Mouse (Mus musculus): ENCODE measurements around the gene Cyb5d2. TPM values are rescaled to one million over a fixed set of nuclear protein-coding genes. Genes with fewer than 3 reads are reported as not detected.
A peak's percentile ranks its signal among the peaks of the same experiment; 100 is the strongest.
"Not testable (repeated sequence)": the region's sequence is repeated elsewhere in the genome, so short reads cannot be mapped to it uniquely, and the experiment has no call there.

The Cyb5d2 gene
- polyA plus RNA-seq, 1 experiment from 2014 or later = 6.3 TPM

DNA sequence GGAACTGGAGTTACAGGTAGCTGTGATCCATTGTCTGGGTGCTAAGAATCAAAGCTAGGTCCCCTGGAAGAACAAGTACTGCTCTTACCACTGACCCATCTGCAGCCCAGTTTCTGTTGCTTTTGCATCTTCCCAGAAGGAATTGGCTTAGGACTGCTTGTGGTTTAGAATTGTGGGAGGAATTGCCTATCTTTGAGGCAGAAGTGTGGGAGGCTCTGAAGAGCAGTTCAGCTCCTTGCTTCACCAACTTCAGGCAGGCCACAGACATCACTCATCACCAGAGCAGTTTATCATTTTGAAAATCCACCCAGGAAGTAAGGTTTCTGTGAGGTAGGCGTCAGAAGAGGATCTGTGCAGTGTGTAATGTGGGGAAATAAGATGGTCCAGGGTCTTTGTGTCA, 56.9 kb downstream of the Cyb5d2 start:
- Histone ChIP-seq H3K9me3 (replicated peaks) (no peaks in the 10 kb centered on the region), H3K9ac (no peak overlapping the region), H3K27me3 (replicated peaks) (no peaks in the 10 kb centered on the region), H3K36me3 (peaks cover 48% of the 10 kb centered on the region), H3K4me2 (no peak overlapping the region), H3K4me3 (no peak overlapping the region), H3K27ac (ENCODE audit: poor library complexity, severe bottlenecking) (no peak overlapping the region), H3K4me1 (replicated peaks) (peaks cover 24% of the 10 kb centered on the region)
- no peak for ATAC-seq (ENCODE audit: insufficient number of reproducible peaks, low FRiP score)
- 58% methylated on average over 1 of the region's 1 CpGs for WGBS

DNA sequence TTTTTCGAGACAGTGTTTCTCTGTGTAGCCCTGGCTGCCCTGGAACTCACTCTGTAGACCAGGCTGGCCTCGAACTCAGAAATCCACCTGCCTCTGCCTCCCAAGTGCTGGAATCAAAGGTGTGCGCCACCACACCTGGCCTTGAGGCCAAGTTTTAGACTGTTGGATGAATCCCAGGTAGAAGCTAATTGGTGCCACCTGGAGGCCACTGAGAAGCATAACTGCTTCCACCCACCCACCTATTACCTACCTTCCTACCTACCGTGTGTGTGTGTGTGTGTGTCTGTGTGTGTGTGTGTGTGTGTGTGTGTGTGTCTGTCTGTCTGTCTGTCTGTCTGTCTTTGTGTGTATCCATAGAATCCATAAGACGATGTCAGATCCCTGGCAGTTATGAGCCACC, 58.4 kb downstream of the Cyb5d2 start:
- peaks cover 24% of the 10 kb centered on the region for H3K4me1 ChIP-seq (replicated peaks)
- not testable (repeated sequence) for H3K9ac ChIP-seq; H3K4me3 ChIP-seq; H3K4me2 ChIP-seq; H3K27me3 ChIP-seq (replicated peaks); ATAC-seq (ENCODE audit: insufficient number of reproducible peaks, low FRiP score); H3K9me3 ChIP-seq (replicated peaks)
- WGBS = 94% methylated on average over 5 of the region's 5 CpGs
- peak overlapping the region; percentile 83; the same call in 1 of the 2 replicates for H3K27ac ChIP-seq (ENCODE audit: poor library complexity, severe bottlenecking)
- peaks cover 50% of the 10 kb centered on the region for H3K36me3 ChIP-seq

- WGBS = 9% methylated on average over 1 of the region's 1 CpGs
- ATAC-seq (ENCODE audit: insufficient number of reproducible peaks, low FRiP score) = peak; percentile 81; the same call in 1 of the 2 replicates
- Histone ChIP-seq H3K4me1 (replicated peaks) (peaks cover 24% of the 10 kb centered on the region), H3K9ac (no peak overlapping the region), H3K36me3 (peaks cover 56% of the 10 kb centered on the region), H3K9me3 (replicated peaks) (no peaks in the 10 kb centered on the region), H3K27me3 (replicated peaks) (no peaks in the 10 kb centered on the region), H3K4me3 (no peak overlapping the region), H3K4me2 (no peak overlapping the region), H3K27ac (ENCODE audit: poor library complexity, severe bottlenecking) (peak overlapping the region; percentile 83)
Measured at GRCm38 (mm10) chr11:72736320-72736719, 59.6 kb downstream of the Cyb5d2 start.

DNA sequence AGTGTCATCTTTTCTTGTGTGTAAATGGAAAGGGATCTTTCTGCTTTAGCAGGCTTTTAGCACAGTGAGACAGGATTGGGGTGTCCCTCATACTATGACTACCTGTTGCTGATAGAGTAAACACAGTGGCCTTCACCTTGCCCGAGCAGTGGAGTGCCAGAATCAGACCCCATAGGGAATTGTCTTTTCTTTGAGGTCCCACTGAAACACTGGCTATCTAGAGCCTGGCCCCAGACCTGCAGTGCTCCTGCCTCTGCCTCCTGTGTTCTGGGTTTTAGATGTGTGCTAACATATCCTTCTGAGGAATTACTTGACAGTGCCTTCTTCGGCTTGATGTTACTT, 60.5 kb downstream of the Cyb5d2 start:
- no peak for ATAC-seq (ENCODE audit: insufficient number of reproducible peaks, low FRiP score)
- Histone ChIP-seq H3K4me3 (no peak overlapping the region), H3K27me3 (replicated peaks) (no peaks in the 10 kb centered on the region), H3K9ac (no peak overlapping the region), H3K27ac (ENCODE audit: poor library complexity, severe bottlenecking) (peak overlapping the region; percentile 77), H3K4me2 (no peak overlapping the region), H3K9me3 (replicated peaks) (no peaks in the 10 kb centered on the region), H3K4me1 (replicated peaks) (peaks cover 23% of the 10 kb centered on the region), H3K36me3 (peaks cover 59% of the 10 kb centered on the region)
- WGBS = 79% methylated on average over 2 of the region's 2 CpGs

- H3K27me3 ChIP-seq (replicated peaks) = no peaks in the 10 kb centered on the region
- no peaks in the 10 kb centered on the region for H3K9me3 ChIP-seq (replicated peaks)
- H3K4me3 ChIP-seq = no peak overlapping the region
- peak; percentile 53; the same call in 1 of the 2 replicates for ATAC-seq (ENCODE audit: insufficient number of reproducible peaks, low FRiP score)
- 63% methylated on average over 4 of the region's 4 CpGs for WGBS
- H3K4me2 ChIP-seq = no peak overlapping the region
- peaks cover 19% of the 10 kb centered on the region for H3K4me1 ChIP-seq (replicated peaks)
- no peak overlapping the region for H3K9ac ChIP-seq
- H3K36me3 ChIP-seq = peaks cover 59% of the 10 kb centered on the region
- peak overlapping the region; percentile 77 for H3K27ac ChIP-seq (ENCODE audit: poor library complexity, severe bottlenecking)
Measured at GRCm38 (mm10) chr11:72734840-72735518, 61.0 kb downstream of the Cyb5d2 start.

DNA sequence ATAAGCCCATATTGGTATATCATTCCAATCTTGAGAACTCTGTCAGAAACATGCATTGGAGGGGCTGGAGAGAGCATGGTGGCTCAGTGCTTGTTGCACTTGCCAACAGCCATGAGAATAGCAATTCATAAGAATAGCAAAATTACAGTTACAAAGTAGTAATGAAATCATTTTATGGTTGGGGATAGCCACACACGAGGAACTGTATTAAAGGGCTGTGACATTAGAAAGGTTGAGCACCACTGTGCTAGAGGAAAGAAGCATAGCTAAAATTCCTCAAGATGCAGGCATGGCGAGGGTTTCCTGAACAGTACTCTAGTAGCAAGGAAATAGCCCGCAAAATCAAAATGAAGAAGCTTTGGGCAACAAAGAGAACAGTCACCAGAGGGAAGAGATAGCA, 62.2 kb downstream of the Cyb5d2 start:
- H3K9ac ChIP-seq = no peak overlapping the region
- H3K4me3 ChIP-seq = no peak overlapping the region
- no peak for ATAC-seq (ENCODE audit: insufficient number of reproducible peaks, low FRiP score)
- no peak overlapping the region for H3K27ac ChIP-seq (ENCODE audit: poor library complexity, severe bottlenecking)
- H3K27me3 ChIP-seq (replicated peaks) = no peaks in the 10 kb centered on the region
- no peak overlapping the region for H3K4me2 ChIP-seq
- H3K9me3 ChIP-seq (replicated peaks) = no peaks in the 10 kb centered on the region
- H3K4me1 ChIP-seq (replicated peaks) = peaks cover 19% of the 10 kb centered on the region
- H3K36me3 ChIP-seq = peaks cover 60% of the 10 kb centered on the region
- 80% methylated on average over 3 of the region's 3 CpGs for WGBS

Other genes starting within 250 kb of the Cyb5d2 start
- gene Spns3, start 245.6 kb downstream of the Cyb5d2 start, polyA plus RNA-seq (2016; fragmentation: Nextera tagmentation; extraction: Ambion mirVana) = 0.10 and 0.19 TPM in 2 replicates
- 68.5 and 71.0 TPM in 2 replicates for gene Ube2g1, start 188.9 kb downstream of the Cyb5d2 start, polyA plus RNA-seq (2016; fragmentation: Nextera tagmentation; extraction: Ambion mirVana)
- gene Ankfy1, start 106.1 kb downstream of the Cyb5d2 start, polyA plus RNA-seq (2016; fragmentation: Nextera tagmentation; extraction: Ambion mirVana) = 25.8 and 27.8 TPM in 2 replicates
- 7.7 and 8.1 TPM in 2 replicates for gene Zzef1, start 84 bp upstream of the Cyb5d2 start, polyA plus RNA-seq (2016; fragmentation: Nextera tagmentation; extraction: Ambion mirVana)
- 4.8 and 5.7 TPM in 2 replicates for gene Atp2a3, start 165.0 kb upstream of the Cyb5d2 start, polyA plus RNA-seq (2016; fragmentation: Nextera tagmentation; extraction: Ambion mirVana)
- gene P2rx1, start 203.0 kb upstream of the Cyb5d2 start, polyA plus RNA-seq (2016; fragmentation: Nextera tagmentation; extraction: Ambion mirVana) = 2.2 and 2.7 TPM in 2 replicates
- gene Camkk1, start 222.9 kb upstream of the Cyb5d2 start, polyA plus RNA-seq (2016; fragmentation: Nextera tagmentation; extraction: Ambion mirVana) = 2.0 and 2.2 TPM in 2 replicates